Mouse (Mus musculus): ENCODE results near the gene H2-Eb2.

H2-Eb2 gene

GRCm38 (mm10) chr17:34349429-34349828, 24.0 kb downstream of the H2-Eb2 start:
- in situ Hi-C loops (cut with MboI, MseI): no loop called here

GRCm38 (mm10) chr17:34354539-34354938, 29.1 kb downstream of the H2-Eb2 start, which contains the start of gene Btnl2:
Btnl2 (plus strand) TSS chr17:34354822.
- in situ Hi-C loops (cut with MboI, MseI): loop anchor here (5.0 to 10.0 kb wide), 2 partner anchors 107 to 110 kb away; no protein-coding TSS in a partner anchor

DNA sequence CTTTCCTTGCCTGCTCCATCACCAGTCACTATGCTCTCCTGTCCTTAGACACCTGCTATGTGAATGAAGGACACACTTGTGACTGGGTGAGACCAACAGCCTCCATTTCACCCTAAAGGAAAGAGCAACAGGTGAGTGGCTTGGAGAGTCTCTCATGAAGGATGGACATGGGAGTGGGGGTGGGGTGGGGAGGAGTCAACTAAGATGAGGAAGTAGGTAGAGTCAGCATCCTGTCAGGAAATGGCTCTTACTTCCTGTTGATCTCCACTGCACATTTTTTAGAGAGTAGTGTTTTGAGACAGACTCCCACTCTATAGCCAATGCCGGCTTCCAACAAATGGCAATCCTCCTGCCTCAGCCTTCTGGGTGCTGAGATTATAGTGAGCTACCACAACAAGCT, 29.5 kb downstream of the H2-Eb2 start:
- in situ Hi-C loops (cut with MboI, MseI): loop anchor here (5.0 to 10.0 kb wide), 2 partner anchors 108 to 110 kb away; no protein-coding TSS in a partner anchor

GRCm38 (mm10) chr17:34362954-34363546, 37.6 kb downstream of the H2-Eb2 start:
- in situ Hi-C loops (cut with MboI, MseI): no loop called here

DNA sequence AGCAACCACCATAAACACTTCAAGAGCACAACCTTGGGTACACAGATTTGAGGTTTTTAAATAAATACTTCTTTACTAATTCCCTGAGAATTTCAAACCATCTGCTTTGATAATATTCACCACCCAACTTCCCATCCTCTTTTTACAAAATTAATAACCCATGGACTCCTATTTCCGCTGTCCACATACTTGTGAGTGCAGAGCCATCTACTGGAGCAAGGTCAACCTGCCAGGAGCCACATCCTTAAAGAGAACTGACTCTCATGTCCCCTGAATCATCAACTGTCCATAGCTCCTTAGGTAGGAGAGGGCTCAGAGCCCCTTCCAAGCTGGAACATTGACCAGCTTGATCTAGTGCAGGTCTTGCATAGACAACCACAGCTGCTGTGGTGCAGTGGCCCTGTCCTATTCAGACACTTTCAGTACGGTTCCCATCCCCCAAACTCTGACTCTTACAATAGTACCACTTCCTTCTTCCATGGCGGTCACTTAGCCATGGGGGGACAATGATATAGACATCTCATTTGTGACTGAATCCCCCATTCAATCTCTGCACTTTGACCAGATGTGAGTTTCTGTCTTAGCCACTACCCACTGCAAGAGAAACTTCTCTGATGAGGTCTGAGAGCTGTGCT, 38.3 kb downstream of the H2-Eb2 start:
- in situ Hi-C loops (cut with MboI, MseI): no loop called here

- in situ Hi-C loops (cut with MboI, MseI): loop anchor here in 1 of 2 experiments (5.0 kb wide), 1 partner anchor 43 kb away; no protein-coding TSS in a partner anchor
These were observed 39.6 kb downstream of the H2-Eb2 start for GRCm38 (mm10) chr17:34365031-34365430.

GRCm38 (mm10) chr17:34370563-34370962, 45.1 kb downstream of the H2-Eb2 start:
- in situ Hi-C loops (cut with MboI, MseI): no loop called here

DNA sequence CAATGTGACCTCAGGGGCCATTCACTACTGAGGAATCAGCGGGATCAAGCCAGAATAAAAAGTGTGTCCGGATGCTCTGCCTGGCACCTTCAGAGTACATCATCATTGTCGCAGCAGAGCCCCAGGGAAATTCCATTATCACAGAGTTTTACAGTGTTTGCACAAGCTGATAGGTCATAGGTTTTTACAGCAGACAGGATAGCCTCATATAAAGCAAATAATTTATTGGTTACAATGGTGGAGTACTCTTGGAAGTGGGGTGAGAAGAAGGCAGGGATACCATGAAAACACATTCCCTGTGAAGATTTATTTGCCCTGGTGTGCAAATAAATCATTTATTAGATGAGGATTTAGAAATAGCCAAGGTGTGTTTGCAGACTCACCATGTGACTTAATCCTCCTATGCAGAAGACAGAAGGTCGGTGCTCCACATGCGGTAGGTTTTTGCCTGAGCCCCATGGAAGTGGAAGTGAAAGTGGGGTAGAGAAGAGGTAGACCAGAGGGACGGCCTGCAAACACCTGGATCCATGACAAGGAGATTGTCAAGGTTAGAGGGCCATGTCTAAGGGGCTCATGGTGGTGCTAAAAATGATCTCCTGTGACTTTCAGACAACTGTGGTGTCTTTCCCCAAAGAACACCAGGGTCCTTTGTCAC, 47.7 kb downstream of the H2-Eb2 start:
- in situ Hi-C loops (cut with MboI, MseI): no loop called here

DNA sequence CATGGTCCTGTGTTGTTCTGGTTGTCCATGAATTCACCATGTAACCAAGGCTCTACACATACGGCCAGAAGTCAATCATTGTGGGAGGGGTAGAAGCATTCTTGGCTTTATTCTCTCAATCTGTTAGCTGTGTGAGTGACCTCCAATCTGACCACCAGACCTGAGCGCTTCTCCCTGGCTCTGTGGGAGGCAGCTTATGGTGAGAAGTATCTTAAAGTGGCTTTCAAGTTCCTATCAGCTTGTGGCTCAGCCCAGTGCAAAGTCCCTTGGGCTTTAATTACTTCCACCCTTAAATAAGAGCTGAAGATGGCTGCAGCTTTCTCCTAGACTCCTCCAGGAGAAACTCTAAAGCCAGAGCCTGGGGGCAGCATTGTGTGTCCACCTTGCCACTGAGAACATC, 51.4 kb downstream of the H2-Eb2 start, which contains the start of gene Btnl1:
Gene Btnl1 (plus strand): TSS at position 286 of the 400 bp plus-strand sequence.
- in situ Hi-C loops (cut with MboI, MseI): no loop called here

DNA sequence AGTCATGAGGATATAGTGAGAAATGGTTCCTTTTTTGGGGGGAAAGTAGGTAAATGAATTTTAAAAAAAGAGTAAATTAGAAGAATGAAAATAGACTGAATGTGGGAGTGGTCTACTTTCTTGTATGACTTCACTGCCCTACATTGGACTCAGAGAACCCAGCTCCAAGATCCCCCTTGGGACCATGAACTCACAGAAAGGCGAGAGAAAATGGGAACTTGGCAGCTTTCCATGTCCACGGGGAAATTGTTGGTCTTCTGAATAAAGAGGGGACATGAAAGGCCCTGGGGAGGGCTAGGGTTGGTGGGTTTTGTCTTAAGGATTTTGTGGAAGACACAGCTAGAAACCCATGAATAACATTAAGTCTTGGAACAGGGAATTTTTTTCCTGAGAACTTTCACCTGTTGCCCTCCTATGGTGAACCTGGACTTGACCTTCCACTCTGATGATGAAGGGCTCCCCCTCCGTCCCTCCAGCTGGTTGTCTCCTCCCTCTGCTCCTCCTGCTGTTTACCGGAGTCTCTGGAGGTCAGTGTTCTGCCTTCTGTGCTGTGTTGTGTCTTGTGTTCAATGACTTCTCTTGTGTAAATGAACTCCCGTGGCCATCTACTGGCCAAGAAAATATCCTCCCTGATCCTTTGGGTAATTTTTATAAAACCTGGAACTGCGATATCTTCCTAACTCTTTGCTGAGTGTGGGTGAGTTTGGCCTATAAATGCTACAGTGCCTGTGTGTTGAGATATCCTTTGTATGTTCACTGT, 52.2 kb downstream of the H2-Eb2 start:
- in situ Hi-C loops (cut with MboI, MseI): no loop called here

GRCm38 (mm10) chr17:34378716-34379115, 53.3 kb downstream of the H2-Eb2 start:
- in situ Hi-C loops (cut with MboI, MseI): no loop called here

- in situ Hi-C loops (cut with MboI, MseI): no loop called here
These were observed 54.0 kb downstream of the H2-Eb2 start for GRCm38 (mm10) chr17:34379451-34379850.

DNA sequence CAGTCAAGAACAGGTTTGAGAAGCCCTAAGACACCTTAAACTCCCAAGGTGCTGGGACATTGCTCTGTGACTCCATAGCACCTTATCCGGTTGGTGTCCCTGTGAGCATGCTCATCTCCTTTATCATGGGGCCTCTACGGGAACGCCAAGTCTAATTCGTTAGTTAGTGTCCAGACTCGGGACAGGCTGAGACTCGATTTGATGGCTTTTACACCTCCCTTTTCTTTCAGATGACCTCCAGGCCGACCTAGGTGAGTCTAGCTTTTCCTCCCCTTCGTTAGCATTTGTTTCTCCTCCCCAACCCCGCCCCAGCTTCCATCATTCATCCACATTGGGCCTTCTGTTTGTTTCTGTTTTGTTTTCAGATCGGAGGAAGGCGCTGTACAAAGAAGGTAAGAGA, 56.4 kb downstream of the H2-Eb2 start:
- in situ Hi-C loops (cut with MboI, MseI): no loop called here

- in situ Hi-C loops (cut with MboI, MseI): no loop called here
These were observed 57.7 kb downstream of the H2-Eb2 start for GRCm38 (mm10) chr17:34383212-34383611.

- in situ Hi-C loops (cut with MboI, MseI): no loop called here
These were observed 59.2 kb downstream of the H2-Eb2 start for GRCm38 (mm10) chr17:34384699-34385098.

GRCm38 (mm10) chr17:34386656-34387055, 61.2 kb downstream of the H2-Eb2 start:
- in situ Hi-C loops (cut with MboI, MseI): no loop called here

- in situ Hi-C loops (cut with MboI, MseI): no loop called here
These were observed 63.0 kb downstream of the H2-Eb2 start for GRCm38 (mm10) chr17:34388513-34388912.
